Mouse (Mus musculus) 3134 (cell line): ENCODE measurements around the gene Slc34a1.
A peak's percentile ranks its signal among the peaks of the same experiment; 100 is the strongest.
"Not testable (repeated sequence)": the region's sequence is repeated elsewhere in the genome, so short reads cannot be mapped to it uniquely, and the experiment has no call there.

Source experiments
- DNase-seq: peaks from one replicate; pipeline ENCODE4 v3.0.0-alpha.2; 2011; ENCODE audit warnings: low spot score; ENCODE audit not compliant: insufficient read length; ENCODE audit errors: extremely low read depth

The Slc34a1 gene

GRCm38 (mm10) chr13:55431889-55432685 lies 34.1 kb downstream of the Slc34a1 start:
- DNase-seq: no peak

GRCm38 (mm10) chr13:55437111-55437629 lies 39.2 kb downstream of the Slc34a1 start:
- DNase-seq: not testable (repeated sequence)

- no peak for DNase-seq
Measured at GRCm38 (mm10) chr13:55443799-55444285, 45.9 kb downstream of the Slc34a1 start.

- peak; percentile 87 for DNase-seq
Measured at GRCm38 (mm10) chr13:55444286-55444936, 46.4 kb downstream of the Slc34a1 start.

- DNase-seq: peak; percentile 98
Measured at GRCm38 (mm10) chr13:55444937-55445315, 46.9 kb downstream of the Slc34a1 start, which contains the start of gene Grk6. Gene Grk6, plus strand, starts transcription at chr13:55445072.

GRCm38 (mm10) chr13:55445361-55446091 lies 47.5 kb downstream of the Slc34a1 start:
- DNase-seq: peak; percentile 74

- DNase-seq: no peak
Measured at GRCm38 (mm10) chr13:55446483-55447105, 48.6 kb downstream of the Slc34a1 start.

- no peak for DNase-seq
Measured at GRCm38 (mm10) chr13:55447543-55447943, 49.6 kb downstream of the Slc34a1 start.

GRCm38 (mm10) chr13:55448131-55448530 lies 50.1 kb downstream of the Slc34a1 start:
- no peak for DNase-seq

GRCm38 (mm10) chr13:55449205-55449604 lies 51.2 kb downstream of the Slc34a1 start:
- DNase-seq: no peak

GRCm38 (mm10) chr13:55449679-55450441 lies 51.9 kb downstream of the Slc34a1 start:
- DNase-seq: no peak

GRCm38 (mm10) chr13:55450511-55450980 lies 52.6 kb downstream of the Slc34a1 start:
- peak; percentile 99 for DNase-seq

- DNase-seq: no peak
Measured at GRCm38 (mm10) chr13:55451296-55451695, 53.3 kb downstream of the Slc34a1 start.

- no peak for DNase-seq
Measured at GRCm38 (mm10) chr13:55451785-55452549, 54.0 kb downstream of the Slc34a1 start.

- DNase-seq: no peak
Measured at GRCm38 (mm10) chr13:55462965-55463364, 65.0 kb downstream of the Slc34a1 start.

GRCm38 (mm10) chr13:55463399-55464026 lies 65.5 kb downstream of the Slc34a1 start:
- DNase-seq: no peak

GRCm38 (mm10) chr13:55464027-55464884 lies 66.3 kb downstream of the Slc34a1 start, which contains the start of gene Prr7:
Gene Prr7, plus strand, starts transcription at chr13:55464267.
- DNase-seq: no peak
